Mouse (Mus musculus): ENCODE data around the gene Vil1. TPM values are rescaled to one million over a fixed set of nuclear protein-coding genes. Genes with fewer than 3 reads are reported as not detected.

Gene Vil1
- 0.20 and 0.38 TPM in 2 replicates for polyA plus RNA-seq (2021; fragmentation: Nextera tagmentation)
- long read RNA-seq, experiment 1, partial matches to known transcripts: 1 of 66 reads
- long read RNA-seq, experiment 1, other reads (novel, unspliced or antisense): 65 of 66 reads
- long read RNA-seq, experiment 2, partial matches to known transcripts: 0 of 68 reads
- long read RNA-seq, experiment 2, other reads (novel, unspliced or antisense): 68 of 68 reads

DNA sequence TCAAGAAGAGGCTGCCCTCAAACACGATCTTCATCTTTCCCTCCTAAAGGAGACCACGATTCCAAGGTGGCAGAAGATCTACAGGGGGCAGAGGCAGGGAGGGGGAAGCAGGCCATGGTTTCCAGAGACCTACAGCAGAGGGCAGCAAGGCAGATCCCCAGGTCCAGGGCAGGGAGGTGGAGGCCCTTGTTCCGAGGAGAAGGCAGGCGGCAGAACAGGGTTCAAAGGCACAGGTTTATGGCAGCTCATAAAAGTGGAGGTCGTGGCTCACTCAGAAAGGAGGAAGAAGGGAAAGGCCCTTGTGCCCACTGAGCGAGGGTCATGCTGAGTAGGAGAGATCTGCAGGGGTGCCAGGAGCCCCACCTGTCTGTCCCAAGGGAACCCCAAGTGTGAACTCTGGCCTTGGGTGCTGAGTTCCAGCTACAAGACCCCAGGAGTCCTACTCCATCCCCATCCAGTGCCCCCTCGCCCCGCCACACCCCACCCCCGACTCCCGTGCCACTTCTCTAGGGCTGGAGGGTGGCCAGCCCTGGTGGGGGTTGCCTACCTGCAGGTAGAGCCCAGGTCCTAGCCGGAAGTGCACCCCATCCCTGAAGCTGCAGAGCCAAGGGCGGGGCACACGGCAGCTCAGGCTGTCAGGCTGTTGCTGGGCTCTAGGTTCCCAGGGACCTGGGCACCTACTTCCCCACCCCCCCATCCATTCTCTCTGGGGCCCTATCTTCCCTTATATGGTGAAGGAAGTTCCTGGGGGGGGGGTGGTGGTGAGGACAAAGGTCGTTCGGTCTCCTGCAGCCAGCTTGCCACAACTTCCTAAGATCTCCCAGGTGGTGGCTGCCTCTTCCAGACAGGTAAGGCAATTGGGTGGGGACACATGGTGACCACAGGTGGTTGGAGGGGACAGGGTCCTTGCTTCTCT, at the start of gene Vil1:
Vil1 (plus strand) TSS at position 788 of the 916 bp plus-strand sequence.

GRCm38 (mm10) chr1:74361812-74362211, 47.4 kb upstream of the Vil1 start, which contains the start of gene Catip:
Gene Catip (plus strand): TSS chr1:74362108.

DNA sequence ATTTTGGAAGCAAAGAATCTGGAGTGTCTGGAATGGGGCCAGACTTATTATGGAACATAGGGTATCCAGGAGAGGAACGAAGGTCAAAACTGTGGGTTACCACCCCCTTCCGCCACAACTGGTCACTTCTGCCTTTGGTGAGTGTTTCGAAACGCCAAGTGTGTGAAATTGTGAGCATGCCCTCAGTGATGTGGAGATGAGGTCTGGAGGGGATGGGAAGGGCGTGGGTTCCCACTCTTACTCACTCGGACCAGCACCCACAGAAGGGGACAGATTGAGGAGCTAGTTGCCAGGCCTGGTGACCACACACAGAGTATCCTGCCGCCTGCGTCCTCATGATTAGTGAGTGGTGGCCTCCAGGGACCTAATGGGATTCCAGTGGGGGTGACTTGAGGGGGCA, 34.2 kb upstream of the Vil1 start, which contains the start of gene Slc11a1:
Slc11a1 (plus strand) TSS at position 216 of the 400 bp plus-strand sequence.

GRCm38 (mm10) chr1:74390924-74391748, 18.0 kb upstream of the Vil1 start, which contains the start of gene Ctdsp1:
Gene Ctdsp1 (plus strand): TSS chr1:74391509.

Other genes starting within 250 kb of the Vil1 start
- not detected in 2 replicates for gene Cxcr1, start 214.7 kb upstream of the Vil1 start, polyA plus RNA-seq (2021; fragmentation: Nextera tagmentation)
- gene Arpc2, start 173.3 kb upstream of the Vil1 start, polyA plus RNA-seq (2021; fragmentation: Nextera tagmentation): 140 and 213 TPM in 2 replicates
- gene Gpbar1, start 130.8 kb upstream of the Vil1 start, polyA plus RNA-seq (2021; fragmentation: Nextera tagmentation): not detected in 2 replicates
- gene Aamp, start 124.6 kb upstream of the Vil1 start, polyA plus RNA-seq (2021; fragmentation: Nextera tagmentation): 211 and 254 TPM in 2 replicates
- gene Pnkd, start 124.4 kb upstream of the Vil1 start, polyA plus RNA-seq (2021; fragmentation: Nextera tagmentation): 214 and 279 TPM in 2 replicates
- 28.0 and 40.1 TPM in 2 replicates for gene Tmbim1, start 103.8 kb upstream of the Vil1 start, polyA plus RNA-seq (2021; fragmentation: Nextera tagmentation)
- 0.73 and 0.80 TPM in 2 replicates for gene Catip, start 47.3 kb upstream of the Vil1 start, polyA plus RNA-seq (2021; fragmentation: Nextera tagmentation)
- 1.5 and 2.1 TPM in 2 replicates for gene Slc11a1, start 34.2 kb upstream of the Vil1 start, polyA plus RNA-seq (2021; fragmentation: Nextera tagmentation)
- 4.5 and 7.5 TPM in 2 replicates for gene Ctdsp1, start 17.9 kb upstream of the Vil1 start, polyA plus RNA-seq (2021; fragmentation: Nextera tagmentation)
- gene Cnot9, start 96.7 kb downstream of the Vil1 start, polyA plus RNA-seq (2021; fragmentation: Nextera tagmentation): 18.9 and 20.1 TPM in 2 replicates
- gene Plcd4, start 133.5 kb downstream of the Vil1 start, polyA plus RNA-seq (2021; fragmentation: Nextera tagmentation): 11.9 and 16.0 TPM in 2 replicates
- gene Usp37, start 134.9 kb downstream of the Vil1 start, polyA plus RNA-seq (2021; fragmentation: Nextera tagmentation): 12.7 and 18.1 TPM in 2 replicates
- gene Zfp142, start 178.9 kb downstream of the Vil1 start, polyA plus RNA-seq (2021; fragmentation: Nextera tagmentation): 6.0 and 7.1 TPM in 2 replicates
- gene Bcs1l, start 178.9 kb downstream of the Vil1 start, polyA plus RNA-seq (2021; fragmentation: Nextera tagmentation): 23.3 and 24.6 TPM in 2 replicates
- 24.0 and 26.0 TPM in 2 replicates for gene Rnf25, start 192.0 kb downstream of the Vil1 start, polyA plus RNA-seq (2021; fragmentation: Nextera tagmentation)
- gene Stk36, start 192.1 kb downstream of the Vil1 start, polyA plus RNA-seq (2021; fragmentation: Nextera tagmentation): 0.83 and 0.85 TPM in 2 replicates